Mouse (Mus musculus) left cerebral cortex, adult 11 months (tissue): Measurements from ENCODE around the gene Pard3b.

ENCODE experiments used
- DNase-seq: peaks from one replicate; pipeline ENCODE4 v3.0.0; 2022; ENCODE audit warnings: low spot score

Pard3b gene

DNA sequence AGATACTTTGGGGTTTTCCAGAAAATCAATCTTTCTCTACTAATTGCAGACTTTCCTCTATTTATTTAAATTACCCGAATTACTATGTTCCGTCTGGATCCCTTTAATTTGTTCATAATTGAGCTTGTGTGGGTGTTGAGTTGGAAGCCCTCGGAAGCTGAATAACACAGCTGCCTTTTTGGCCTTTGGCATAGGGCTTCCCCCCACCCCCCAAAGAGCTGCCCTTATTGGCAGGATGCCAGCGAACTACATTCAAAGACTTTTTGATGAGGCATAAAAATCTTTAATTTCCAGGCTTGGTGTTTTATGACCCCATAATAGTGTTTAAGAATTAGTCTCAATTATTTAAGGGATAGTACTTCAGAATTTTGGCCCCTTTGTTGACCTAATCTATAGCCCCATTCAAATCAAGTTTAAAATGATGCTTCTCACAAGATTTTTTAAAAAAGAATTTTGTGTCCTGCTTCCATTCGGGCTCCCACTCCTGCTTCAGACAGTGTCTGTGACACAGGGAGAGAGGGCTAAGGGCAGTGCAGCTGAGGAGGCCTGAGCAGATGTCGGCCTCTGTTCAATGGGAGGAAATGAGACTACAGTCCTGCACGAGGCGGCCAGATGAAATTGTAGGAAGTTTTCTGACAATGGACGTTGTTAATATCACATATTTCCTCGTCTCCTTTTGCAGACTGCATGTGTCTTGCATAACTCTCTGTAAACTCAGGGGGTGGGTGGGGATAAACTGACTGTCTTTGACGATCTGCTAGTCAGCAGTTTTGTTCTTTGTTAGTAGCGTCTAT lies 605.8 kb downstream of the Pard3b start:
- DNase-seq = no peak

DNA sequence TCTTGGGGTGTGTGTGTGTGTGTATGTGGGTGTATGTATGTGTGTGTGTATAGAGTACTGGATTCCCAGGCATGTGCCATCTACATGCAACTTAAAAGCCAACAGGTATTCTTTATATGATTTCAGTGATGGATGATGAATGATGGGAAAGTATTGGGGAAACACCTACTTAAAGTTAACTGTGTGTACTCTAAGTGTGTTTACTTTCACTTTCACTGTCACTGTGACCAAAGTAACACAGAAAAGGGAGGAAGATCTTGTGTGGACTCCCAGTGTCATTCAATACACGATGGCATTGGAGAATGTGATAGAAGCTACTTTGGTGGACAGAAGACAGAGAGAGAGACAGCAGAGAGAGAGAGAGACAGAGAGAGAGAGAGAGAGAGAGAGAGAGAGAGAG lies 613.8 kb downstream of the Pard3b start:
- no peak for DNase-seq

DNA sequence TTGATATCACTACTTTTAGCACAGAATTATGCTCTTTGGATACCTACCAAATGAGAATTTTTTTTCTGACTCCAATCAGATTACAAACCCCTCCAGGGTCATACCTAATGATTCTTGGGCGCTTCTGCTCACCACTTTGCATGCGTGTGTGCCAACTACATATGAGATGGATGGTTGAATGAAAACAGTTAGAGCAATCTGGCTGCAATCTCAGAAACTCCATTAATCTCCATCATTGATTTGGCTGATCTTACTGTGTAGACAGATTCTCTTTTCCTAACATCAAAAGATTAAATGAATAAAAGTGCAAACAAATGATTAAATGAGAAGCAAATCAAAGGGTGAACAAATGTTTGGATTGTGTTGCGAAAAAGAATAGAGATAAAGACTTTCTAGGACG lies 615.7 kb downstream of the Pard3b start:
- no peak for DNase-seq

DNA sequence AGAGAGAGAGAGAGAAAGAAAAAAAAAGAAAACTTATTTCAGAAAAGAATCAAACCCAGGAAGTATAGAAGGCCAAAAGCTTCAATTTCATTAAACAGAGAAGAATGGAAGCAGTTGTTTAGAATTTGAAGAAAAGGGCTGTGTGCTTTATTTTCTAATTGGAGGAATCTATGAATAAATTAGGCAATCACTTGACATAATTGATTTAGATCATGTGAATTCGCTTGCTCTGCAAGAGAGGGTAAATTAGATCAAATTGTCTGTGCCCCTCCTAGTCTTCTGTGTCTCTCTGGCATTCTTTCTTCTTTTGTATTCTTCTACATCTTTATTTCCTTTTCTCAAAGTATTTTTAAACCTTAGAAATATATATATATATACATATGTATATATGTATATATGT lies 616.3 kb downstream of the Pard3b start:
- DNase-seq = no peak

DNA sequence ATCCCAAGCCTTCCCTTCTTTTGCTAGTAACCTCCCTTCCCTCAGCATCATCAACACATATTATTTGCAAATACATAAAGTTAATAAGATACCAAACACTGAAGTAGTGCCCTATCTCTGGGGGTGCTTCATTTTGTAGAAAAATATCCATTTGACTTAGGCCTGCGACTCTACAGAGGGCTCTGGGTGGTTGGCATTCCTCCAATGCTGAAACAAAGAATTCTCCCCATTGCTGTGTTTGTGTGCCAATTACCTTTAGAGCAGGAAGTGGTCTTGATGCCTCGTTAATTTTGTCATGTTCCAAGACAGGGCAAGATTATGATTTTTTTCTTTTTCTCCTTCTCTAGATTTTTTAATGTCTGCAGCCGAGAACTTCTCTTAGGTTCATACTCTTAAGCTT lies 637.8 kb downstream of the Pard3b start:
- no peak for DNase-seq

DNA sequence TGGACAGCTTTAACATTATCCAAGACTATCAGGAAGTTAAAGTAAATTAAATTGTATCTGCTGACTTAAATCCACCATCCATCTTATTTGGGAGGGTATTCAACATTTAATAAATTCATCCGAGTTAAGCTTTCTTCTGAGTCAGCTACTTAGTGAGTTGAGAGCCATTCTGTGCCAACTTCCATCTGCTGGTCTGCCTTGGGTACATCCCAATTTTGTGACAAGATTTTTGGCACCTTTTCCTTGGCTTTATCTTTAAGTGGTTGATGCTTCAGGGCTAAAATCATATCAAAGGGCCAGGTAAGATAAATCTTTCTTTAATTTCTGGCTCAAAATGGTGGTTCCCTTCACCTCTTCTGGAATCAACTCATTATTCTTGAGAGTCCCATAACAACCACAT lies 640.0 kb downstream of the Pard3b start:
- DNase-seq = no peak

DNA sequence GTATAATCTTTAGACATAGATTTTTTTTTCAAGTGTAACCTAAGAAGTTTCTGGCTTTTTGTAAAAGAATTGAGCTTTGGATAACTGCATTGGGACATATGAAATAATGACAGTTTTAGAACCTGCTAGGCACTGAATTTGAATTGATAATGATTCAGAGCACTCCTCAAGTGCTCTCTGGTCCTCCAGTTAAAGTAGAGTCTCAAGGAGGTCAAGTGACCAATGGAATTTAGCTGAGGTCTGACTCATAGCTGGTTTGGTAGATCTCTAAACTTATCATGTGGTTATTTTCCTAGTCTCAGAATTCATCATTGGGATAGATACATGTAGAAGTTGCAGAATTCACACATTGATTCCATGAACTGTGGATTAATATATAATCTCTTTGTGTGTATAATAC lies 642.0 kb downstream of the Pard3b start:
- DNase-seq = no peak

DNA sequence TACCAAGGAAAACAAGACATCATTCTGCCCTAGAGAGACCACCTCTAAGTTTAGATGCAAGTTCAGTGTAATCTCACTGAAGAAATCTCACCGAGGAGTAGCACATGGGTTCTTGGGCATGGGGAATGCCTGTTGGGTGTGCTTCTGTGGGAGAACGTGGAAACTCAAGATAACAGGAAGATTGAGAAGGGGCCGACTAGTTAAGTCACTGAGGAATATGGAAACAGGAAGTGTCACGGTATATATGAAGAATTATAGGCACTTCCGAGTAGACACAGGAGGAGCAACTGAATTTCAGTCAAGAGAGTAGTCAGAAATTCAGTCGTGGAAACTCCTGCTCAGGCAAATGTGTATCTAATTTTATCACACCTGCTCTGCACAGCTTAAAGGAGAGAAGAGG lies 644.2 kb downstream of the Pard3b start:
- DNase-seq = no peak

DNA sequence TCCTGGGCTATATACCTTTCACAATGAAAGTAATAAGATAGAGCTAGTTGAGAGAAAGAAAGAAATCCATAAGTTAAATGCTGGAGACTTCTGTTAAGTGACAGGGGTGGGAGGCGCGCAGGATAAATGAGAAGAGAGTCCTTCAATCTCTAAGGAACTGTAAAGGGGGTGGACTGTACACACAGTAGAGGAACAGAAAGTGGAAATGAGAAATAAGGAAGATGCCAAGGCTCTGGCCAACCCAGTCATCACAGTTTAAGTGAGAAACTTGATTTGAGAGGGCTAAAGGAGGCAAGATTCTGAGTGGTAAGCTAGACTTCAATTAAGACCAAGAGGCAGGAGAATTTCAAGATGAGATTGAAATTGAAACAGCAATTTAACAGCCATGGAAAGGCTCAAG lies 645.0 kb downstream of the Pard3b start:
- DNase-seq = no peak

DNA sequence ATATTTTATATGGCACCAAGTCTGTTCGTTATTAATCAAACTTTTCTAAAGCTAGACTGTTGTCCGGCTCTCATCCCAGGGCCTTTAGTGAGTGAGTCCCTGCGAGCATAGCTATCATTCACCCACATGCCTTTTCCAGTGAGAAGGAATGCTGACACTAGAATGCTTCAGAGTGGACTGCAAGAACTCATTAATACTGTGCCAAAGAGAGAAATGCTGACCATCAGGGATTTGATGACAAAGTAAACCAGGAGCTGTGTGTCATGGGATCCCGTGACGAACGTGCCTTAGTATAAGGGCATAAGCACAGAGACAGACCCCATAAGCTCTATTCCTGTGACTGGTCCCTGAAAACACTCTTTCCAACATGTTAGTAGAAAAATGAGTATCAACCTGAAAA lies 670.8 kb downstream of the Pard3b start:
- no peak for DNase-seq

DNA sequence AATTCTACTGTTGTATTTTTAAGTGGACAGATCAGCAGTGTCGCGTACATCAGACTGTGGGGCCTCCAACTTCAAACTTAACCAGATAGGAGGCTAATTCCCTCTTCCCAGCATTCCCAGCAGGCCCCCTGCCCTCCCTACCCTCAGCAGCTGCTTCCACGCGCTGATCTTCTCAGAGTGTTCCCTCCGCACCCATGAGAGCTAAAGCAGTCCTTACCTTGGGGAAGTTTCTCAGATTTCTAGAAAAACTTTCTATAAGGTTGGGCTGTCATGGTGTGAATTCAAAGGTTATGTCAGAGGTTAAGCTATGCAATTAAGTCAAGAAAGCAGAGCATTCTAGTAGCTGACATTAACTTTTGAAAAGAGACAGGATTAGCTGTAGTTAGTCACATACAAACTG lies 686.6 kb downstream of the Pard3b start:
- no peak for DNase-seq

DNA sequence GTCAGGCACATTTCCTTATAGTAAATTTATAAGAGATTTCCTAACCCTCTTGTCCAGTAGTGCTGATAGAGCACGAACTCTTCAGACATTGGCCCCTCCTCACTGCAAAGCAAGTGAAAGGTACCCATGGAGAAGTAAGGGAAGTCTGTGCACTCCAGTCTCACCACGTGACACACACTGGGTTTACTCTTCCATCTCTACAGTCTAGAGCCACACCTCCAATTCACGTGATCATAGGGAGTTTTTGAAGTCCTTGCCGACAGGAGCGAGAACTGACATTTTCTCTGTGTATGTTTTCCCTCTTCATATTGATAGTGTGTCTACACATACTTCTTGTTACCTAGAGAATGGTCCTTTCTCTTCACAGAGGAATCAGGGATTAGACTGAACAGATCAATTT lies 689.1 kb downstream of the Pard3b start:
- no peak for DNase-seq

DNA sequence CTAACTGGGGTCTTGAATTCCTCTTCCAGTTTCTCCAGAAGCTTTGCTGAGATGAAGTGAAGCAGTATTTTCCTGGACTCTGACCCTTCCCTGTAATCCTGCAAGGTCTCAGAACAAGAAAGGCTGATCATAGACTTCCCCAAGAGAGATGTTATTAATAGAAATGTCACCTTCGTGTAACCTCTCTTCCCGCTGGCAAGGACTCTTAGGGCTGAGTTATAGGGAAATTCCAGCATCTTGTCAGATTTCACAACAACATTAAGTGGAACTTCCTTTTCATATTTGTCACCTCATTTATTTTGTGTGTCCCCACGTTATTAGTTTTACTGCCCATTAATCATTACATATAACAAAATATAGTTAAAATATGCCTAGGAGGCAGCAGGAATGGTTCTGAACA lies 690.2 kb downstream of the Pard3b start:
- no peak for DNase-seq

DNA sequence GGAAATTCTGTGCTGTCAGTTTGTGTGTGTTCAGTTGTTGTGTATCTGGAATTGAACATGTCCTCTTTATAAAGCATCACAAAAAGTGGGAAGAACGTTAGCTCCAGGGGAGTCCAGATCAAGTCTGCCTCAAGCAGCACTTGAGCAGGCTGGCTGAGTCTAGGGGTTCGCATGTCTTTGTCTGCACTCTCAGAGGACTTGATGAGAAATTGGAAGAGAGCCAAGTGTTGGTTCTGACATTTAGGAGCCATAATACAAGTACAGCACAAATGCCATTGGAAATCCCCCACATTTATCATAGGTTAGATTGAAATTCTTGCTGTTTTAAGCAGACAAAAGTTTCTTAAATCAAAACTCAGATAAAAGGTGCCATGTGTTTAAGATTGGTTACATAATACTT lies 694.4 kb downstream of the Pard3b start:
- no peak for DNase-seq

DNA sequence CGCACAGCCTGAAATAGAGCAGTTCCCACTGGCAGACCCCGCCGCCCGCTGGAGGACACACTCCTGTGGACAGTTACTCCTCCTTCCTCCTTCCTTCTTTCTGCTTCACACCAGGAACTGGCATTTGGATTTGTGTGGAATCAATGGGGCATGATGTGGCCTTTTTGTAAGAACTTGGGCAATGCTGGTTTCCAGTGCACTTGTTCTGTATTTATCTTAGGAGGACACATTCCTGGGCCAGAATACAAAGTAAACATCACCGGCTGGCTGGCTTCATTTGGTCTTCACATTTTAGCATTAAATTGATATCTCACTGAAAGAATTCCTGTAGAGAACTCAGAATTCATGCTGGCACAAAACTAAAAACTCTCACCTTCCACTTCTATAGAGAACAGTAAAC lies 695.6 kb downstream of the Pard3b start:
- DNase-seq = no peak

DNA sequence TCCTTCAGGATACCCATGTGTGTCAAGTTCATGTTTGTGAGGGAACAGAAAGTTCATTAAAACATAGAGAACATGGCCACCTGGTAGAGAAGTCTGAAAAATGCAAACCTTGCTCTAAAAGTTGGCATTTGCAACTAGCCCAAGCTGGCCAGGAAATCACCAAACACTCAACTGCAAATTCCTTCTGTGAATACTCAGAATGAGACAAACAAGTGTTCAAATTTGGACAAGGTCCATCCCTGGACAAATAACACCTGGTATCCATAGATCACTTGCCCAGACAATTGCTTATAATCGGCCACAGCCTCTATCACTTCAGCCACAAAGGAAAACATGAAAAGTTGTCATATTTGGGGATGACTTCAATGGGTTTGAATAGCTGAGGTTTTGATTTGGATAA lies 701.6 kb downstream of the Pard3b start:
- DNase-seq = no peak

DNA sequence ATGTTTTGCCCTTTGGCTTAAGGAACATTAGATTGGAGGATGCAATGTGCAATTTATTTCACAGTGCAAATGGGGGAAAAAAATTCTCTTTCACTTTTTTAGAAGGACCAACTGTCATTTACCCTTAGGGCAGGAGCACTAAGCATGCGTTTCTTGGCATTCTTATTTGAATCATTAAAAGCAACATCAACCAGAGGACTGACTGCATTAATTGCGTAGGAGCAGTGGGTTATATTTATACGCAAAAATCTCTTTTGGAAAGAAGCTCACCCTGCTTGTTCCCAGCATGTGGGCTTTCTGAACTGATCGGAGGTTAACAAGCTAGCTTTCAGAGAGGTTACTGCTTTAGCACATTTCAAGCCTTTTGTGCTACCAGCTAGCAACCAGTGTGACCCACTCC lies 705.7 kb downstream of the Pard3b start:
- no peak for DNase-seq

DNA sequence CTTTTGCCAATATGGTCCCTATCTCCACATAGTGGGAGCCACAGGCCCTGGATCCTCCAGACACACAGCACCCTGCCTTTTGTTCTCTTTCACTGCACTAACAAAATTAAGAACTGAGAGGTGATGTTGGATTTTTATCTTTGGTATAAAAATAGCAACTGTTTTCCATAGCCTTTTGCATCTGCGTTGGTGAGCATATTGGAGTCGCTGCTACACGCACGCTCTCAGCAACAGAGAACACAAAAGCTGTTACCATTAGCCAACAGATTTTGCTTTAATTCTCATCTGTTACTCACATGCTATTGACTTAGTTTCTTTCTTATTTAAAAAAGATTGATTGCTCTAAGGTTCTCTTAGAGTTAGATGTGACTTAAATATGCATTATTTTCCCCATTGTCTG lies 709.7 kb downstream of the Pard3b start:
- DNase-seq = no peak

DNA sequence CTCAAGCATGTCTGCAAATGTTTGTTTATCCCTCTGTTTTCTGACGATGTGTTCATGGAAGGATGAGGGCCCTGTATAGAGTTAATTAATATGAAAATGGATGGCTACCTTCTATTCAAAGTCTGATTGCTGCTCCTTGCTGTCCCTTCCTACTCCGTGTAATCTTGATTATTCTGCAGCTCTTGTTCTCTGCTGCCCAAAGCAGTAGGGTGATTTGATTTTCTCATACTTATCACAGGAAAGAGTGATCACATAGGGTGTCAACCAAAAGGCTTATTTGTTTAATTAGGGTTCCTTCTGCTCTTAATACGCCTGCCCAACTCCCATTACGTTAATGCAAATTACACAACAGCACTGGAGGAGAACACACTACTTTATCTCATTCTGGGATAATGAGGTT lies 716.9 kb downstream of the Pard3b start:
- DNase-seq = no peak

DNA sequence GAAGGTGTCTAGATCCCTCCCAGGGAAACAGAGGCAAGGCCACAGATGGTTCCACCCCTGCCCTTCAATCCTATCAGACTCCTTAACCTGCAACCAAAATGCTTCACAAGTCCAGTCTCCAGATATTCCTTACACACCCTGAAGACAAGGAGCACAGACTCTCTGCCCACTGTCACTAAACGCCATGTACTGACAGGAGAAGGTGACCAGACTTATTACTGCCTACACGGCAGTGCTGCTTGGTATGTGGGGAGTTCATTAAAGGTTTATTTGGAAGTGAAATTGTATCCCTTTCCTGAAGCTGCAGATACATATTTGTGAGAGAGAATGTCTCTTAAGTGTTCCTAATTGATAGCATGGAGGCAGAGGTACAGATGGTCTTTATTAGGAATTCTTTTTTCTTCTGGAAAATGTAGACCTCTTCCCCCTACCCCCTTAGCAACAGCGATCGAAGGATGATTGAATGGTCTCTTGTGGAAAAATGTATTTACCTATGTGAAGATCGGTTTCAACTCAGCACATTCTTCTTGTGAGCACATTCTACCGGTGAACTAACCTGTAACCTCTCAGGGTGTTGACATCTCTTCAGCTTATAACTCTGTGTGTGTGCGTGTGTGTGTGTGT lies 735.9 kb downstream of the Pard3b start:
- no peak for DNase-seq

DNA sequence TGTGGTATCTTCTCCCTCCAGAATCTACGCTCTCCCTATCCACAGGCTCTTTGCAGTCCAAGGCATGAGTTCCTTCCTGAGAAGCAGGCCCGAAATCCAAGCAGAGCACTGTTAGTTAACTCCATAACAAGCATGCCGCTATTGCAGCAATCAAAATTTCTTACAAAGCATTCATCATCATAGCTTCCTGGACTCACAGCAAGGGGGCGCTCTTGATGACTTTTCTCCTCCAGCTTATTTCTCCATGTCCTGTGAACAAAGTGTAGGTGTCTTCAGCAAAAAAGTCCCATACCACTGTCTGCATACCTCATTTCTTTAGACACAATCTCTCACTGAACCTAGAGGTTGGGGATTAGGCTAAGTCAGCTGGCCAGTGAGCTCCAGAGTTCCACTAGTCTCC lies 739.7 kb downstream of the Pard3b start:
- DNase-seq = no peak

DNA sequence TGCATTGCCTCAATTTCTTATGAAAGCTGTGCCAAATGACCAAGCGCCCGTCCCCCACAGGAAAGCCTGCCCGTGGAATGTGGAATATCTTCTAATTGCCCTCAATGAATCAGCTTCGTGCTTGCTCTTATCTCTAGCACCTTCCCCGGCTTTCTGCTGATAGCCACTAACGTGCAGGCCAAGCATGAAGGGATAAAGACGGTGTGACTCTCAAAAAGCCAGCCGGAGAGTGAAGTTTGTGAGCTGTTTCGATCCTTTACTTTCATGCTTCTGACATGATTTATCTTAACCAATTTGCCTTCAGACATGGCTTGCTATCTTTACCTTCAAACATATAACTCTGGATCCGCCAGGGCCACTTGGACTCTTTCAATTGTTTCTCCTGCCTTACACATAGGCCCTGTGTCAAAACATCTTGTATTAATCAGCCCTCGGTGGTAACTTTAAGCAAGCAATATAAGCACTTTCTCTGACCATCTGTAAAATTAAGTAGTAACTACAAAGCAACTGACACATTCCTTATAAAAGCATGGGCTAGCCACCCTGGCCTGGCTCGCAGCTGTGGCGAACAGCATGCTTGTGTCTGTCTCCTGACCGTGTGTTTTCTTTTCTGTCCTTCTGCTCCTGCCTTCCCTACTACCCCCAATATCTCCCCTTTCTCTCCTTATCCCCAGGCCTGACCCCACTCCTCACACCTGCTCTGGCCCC lies 744.3 kb downstream of the Pard3b start:
- no peak for DNase-seq

DNA sequence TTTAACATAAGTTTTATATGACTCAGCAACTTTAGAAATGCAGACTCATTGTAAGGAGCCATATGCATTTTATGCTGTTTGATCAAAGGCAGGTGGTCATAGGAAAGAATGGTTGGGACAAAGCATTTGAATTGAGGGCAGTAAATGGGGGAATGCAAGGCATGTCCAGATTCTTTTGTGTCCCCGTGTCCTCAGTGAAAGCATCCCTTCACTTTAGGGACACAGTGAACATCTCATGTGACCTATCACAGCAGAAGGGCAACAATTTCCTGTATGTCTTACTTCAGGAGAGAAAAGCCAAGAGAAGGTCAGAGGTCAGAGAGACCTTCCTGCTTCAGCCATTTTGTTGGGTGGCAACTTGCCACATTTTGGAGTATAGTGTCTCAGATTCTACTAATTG lies 745.6 kb downstream of the Pard3b start:
- no peak for DNase-seq

DNA sequence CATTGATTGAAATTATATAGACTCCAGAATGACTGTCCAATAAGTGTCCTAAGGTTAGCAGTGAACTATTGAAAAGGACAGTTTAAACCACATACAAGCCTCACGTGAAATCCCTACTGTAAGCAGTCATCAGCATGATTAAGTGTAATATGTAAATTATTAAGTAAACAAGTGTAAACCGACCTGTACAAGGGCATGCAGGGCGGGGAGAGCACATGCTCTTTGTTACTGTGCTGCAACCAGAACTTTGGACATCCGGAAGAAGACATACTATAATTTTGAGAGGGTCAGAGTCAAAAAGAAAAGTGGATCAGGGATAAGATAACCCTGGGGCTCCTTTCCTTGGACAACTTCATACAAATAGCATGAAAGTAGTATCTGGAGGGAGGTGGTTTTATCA lies 749.4 kb downstream of the Pard3b start:
- no peak for DNase-seq
